Mouse (Mus musculus): Measurements from ENCODE around the gene Rfx8. TPM values are rescaled to one million over a fixed set of nuclear protein-coding genes. Genes with fewer than 3 reads are reported as not detected.

The Rfx8 gene
- polyA plus RNA-seq, 1 experiment = 0.08 TPM

DNA sequence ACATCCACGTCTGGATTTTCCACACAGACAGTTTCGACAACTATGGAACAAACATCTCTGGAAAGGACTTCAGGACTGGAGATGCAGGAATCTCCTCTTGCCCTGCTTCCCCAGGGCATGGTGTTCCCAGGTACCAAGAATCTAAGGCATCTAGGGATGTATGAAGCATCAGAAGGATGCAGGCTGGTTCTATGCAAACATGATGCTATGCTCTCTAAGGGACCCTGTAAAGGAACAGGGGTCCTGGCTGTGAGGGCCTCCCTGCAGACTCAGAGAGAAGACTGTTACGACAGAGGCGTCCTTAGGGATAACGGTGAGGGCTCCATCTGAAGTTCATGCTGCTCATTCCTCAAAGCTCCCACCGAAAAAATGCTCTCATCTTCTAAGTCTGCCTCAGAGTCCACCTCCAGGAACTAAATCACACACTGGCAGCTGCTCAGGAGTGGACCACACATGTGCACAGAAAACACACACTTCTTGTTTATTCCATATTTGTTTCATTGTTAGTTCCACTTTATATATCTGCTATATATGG lies 39.5 kb upstream of the Rfx8 start:
- Histone ChIP-seq H3K27ac (ENCODE audit: insufficient read depth, low read length) (no peak overlapping the region), H3K4me3 (ENCODE audit: extremely low read depth, insufficient read depth, insufficient read length) (no peak overlapping the region), H3K4me1 (ENCODE audit: control insufficient read depth, insufficient read depth, insufficient read length) (no peaks in the 10 kb centered on the region; the same call in 1 of the 2 replicates), H3K27me3 (ENCODE audit: control insufficient read depth, insufficient read depth, low read length) (no peaks in the 10 kb centered on the region), H3K36me3 (ENCODE audit: control insufficient read depth, insufficient read depth, low read length) (no peaks in the 10 kb centered on the region)
- no peak for TF ChIP-seq CTCF (IDR thresholded peaks at IDR 0.05; ENCODE audit: extremely low read depth, insufficient read depth, insufficient read length, insufficient replicate concordance)
- no peak for TF ChIP-seq POLR2A (IDR thresholded peaks at IDR 0.05; ENCODE audit: low read depth, low read length)
- WGBS = 78% methylated on average over 6 of the region's 6 CpGs
- DNase-seq (ENCODE audit: low read depth in 1 of 2, low spot score in 2 of 2) = no peak

DNA sequence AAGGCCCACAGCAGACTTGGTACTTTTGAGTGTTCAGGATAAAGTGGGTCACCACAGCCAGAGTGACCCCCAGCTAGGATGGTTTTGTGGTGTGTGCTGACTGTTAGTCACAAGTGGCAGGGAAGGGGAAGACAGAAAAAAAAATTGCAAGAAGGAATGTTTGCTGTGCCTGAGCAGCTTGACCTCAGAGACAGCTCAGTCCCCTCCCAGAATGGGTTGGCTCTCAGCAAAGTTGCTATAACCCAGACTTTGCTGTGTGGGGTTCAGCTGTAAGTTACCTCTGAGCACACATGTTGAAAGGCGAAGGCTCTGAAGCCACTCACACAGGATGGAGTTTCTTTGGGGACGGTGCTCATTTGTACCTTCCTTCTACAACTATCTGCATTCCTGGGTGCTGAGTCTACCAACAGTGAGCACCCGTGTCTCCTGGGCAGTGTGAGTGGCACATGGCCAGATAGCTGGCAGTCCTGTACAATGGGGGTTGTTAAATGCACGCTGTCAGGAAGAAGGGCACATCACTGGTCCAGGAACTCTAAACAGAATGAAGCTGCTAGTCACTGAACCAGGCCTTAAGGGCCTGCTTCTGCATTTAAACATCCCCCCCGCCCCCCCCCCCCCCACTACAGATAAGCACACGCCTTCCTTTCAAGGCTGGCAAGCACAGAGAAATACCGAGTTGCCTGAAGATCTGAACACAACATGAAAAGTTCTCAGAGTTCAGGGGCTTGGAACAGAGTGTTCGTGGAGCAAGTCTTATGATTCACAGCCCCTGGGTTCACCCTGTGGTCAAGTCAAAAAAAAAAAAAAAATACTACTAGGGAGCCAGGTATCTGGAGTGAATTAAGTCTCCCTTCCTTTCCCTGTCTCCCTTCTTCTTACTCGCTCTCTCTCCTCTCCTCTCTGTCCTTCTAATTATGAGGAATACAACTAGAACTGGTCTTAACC lies 38.7 kb upstream of the Rfx8 start:
- Histone ChIP-seq H3K4me1 (ENCODE audit: control insufficient read depth, insufficient read depth, insufficient read length) (no peaks in the 10 kb centered on the region; the same call in 1 of the 2 replicates), H3K27me3 (ENCODE audit: control insufficient read depth, insufficient read depth, low read length) (no peaks in the 10 kb centered on the region), H3K27ac (ENCODE audit: insufficient read depth, low read length) (no peak overlapping the region), H3K4me3 (ENCODE audit: extremely low read depth, insufficient read depth, insufficient read length) (no peak overlapping the region), H3K36me3 (ENCODE audit: control insufficient read depth, insufficient read depth, low read length) (no peaks in the 10 kb centered on the region)
- TF ChIP-seq CTCF (IDR thresholded peaks at IDR 0.05; ENCODE audit: extremely low read depth, insufficient read depth, insufficient read length, insufficient replicate concordance) (no peak), POLR2A (IDR thresholded peaks at IDR 0.05; ENCODE audit: low read depth, low read length) (no peak)
- 41% methylated on average over 9 of the region's 9 CpGs for WGBS
- DNase-seq (ENCODE audit: low read depth in 1 of 2, low spot score in 2 of 2) = no peak

DNA sequence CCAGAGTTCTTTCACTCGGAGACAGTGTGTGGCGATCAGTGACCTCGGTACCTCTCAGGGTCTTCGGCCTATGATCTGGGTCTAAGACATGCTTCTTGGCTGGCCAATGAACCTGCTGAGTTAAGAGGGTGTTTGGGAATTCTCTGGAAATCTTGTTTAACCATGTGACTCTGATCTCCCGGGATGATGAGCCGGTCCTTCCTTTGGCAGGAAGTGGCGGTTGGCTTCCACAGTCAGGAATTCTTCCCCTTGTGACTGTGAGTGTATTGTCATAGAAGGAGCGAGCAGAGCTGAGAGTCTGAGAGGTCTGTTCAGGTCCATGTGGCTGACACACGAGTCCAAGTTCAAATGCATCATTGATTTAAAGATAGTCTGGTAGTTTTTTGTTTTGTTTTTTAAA lies 37.4 kb upstream of the Rfx8 start:
- no peaks in the 10 kb centered on the region for H3K27me3 ChIP-seq (ENCODE audit: control insufficient read depth, insufficient read depth, low read length)
- WGBS = 84% methylated on average over 9 of the region's 9 CpGs
- H3K27ac ChIP-seq (ENCODE audit: insufficient read depth, low read length) = no peak overlapping the region
- H3K36me3 ChIP-seq (ENCODE audit: control insufficient read depth, insufficient read depth, low read length) = no peaks in the 10 kb centered on the region
- no peak overlapping the region for H3K4me3 ChIP-seq (ENCODE audit: extremely low read depth, insufficient read depth, insufficient read length)
- DNase-seq (ENCODE audit: low read depth in 1 of 2, low spot score in 2 of 2) = no peak
- TF ChIP-seq CTCF (IDR thresholded peaks at IDR 0.05; ENCODE audit: extremely low read depth, insufficient read depth, insufficient read length, insufficient replicate concordance) (no peak), POLR2A (IDR thresholded peaks at IDR 0.05; ENCODE audit: low read depth, low read length) (no peak)
- H3K4me1 ChIP-seq (ENCODE audit: control insufficient read depth, insufficient read depth, insufficient read length) = no peaks in the 10 kb centered on the region; the same call in 1 of the 2 replicates

DNA sequence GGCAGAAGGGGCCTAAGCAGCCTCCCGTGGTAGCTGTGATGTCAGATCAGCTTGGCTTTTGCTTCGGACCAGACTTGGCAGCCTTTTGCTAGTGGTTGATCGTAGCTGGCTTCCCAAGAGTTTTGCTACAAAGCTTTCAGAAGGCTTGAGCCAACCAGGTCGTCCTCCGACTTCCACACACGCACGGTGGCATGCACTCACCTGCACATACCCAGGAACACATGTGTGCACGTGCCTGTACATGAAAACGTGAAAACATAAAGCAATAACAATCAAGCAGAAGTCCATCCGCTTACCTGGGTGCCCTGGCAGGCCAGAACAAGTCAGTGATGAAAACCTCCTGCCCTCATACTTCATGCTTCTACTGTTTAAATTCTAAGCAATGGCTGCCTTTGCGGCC lies 36.2 kb upstream of the Rfx8 start:
- DNase-seq (ENCODE audit: low read depth in 1 of 2, low spot score in 2 of 2) = no peak
- no peak for TF ChIP-seq POLR2A (IDR thresholded peaks at IDR 0.05; ENCODE audit: low read depth, low read length)
- no peak for TF ChIP-seq CTCF (IDR thresholded peaks at IDR 0.05; ENCODE audit: extremely low read depth, insufficient read depth, insufficient read length, insufficient replicate concordance)
- WGBS = 88% methylated on average over 11 of the region's 11 CpGs

DNA sequence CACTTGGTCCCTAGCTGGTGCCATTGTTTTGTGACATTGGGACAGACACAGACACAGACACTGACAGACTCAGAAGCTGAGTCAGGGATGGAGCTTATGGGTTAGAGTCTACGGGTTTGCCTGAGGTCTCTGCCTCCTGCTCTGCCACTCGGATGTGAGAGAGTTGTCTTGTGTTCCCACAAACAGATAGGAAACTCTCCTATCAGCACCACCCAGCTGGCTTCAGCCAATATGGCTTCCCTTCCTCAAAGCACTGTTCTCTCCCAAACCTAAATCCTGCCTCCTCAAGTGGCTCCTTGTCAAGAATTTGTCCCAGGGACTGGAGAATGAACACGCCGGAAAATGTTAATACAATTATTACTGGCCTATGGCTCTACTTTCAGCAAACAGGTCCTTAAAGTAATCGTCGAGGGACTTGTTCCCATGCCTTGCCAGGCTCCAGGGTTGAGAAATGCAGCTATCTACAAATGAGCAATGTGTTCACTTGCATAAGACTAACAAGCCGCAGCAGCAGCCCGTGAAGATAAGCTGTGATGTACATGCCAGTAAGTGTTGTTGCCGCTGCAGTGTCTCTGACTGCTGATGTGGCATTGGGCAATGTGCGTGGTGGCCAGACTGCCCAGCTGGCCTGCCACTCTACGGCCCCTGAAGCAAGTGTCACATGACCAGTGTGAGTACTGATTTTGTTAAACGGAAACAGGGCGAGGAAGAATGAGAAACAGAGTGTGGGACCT lies 33.6 kb upstream of the Rfx8 start:
- no peak for TF ChIP-seq CTCF (IDR thresholded peaks at IDR 0.05; ENCODE audit: extremely low read depth, insufficient read depth, insufficient read length, insufficient replicate concordance)
- Histone ChIP-seq H3K27ac (ENCODE audit: insufficient read depth, low read length) (no peak overlapping the region), H3K4me1 (ENCODE audit: control insufficient read depth, insufficient read depth, insufficient read length) (peaks cover 7% of the 10 kb centered on the region), H3K27me3 (ENCODE audit: control insufficient read depth, insufficient read depth, low read length) (no peaks in the 10 kb centered on the region), H3K4me3 (ENCODE audit: extremely low read depth, insufficient read depth, insufficient read length) (no peak overlapping the region), H3K36me3 (ENCODE audit: control insufficient read depth, insufficient read depth, low read length) (no peaks in the 10 kb centered on the region)
- 77% methylated on average over 13 of the region's 13 CpGs for WGBS
- DNase-seq (ENCODE audit: low read depth in 1 of 2, low spot score in 2 of 2) = no peak

More for the DNA sequence above, 36.2 kb upstream of the Rfx8 start:
- no peak overlapping the region for H3K4me3 ChIP-seq (ENCODE audit: extremely low read depth, insufficient read depth, insufficient read length)
- H3K27ac ChIP-seq (ENCODE audit: insufficient read depth, low read length) = no peak overlapping the region
- H3K36me3 ChIP-seq (ENCODE audit: control insufficient read depth, insufficient read depth, low read length) = no peaks in the 10 kb centered on the region
- H3K4me1 ChIP-seq (ENCODE audit: control insufficient read depth, insufficient read depth, insufficient read length) = no peaks in the 10 kb centered on the region; the same call in 1 of the 2 replicates
- H3K27me3 ChIP-seq (ENCODE audit: control insufficient read depth, insufficient read depth, low read length) = no peaks in the 10 kb centered on the region

DNA sequence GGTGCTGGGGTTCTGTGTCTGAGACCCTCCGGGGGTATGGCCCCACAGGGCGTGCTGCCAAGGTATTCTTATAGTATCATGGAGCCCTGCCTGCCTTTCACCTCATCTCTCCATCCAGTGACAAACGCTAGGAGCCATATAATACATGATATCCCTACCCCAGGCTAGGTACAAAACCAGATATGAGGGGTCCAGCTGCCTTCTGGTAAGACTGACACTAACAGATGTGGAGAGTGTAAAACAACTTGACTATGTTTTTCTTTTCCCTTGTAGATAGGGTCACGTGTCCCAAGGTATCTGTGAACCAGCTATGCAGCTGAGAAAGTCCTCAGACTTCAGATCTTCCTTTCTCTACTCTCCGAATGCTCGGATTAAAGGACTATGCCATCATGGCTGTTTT lies 30.7 kb upstream of the Rfx8 start:
- peaks cover 8% of the 10 kb centered on the region for H3K4me1 ChIP-seq (ENCODE audit: control insufficient read depth, insufficient read depth, insufficient read length)
- 93% methylated on average over 6 of the region's 6 CpGs for WGBS

More for the DNA sequence above, 30.7 kb upstream of the Rfx8 start:
- Histone ChIP-seq H3K27me3 (ENCODE audit: control insufficient read depth, insufficient read depth, low read length) (no peaks in the 10 kb centered on the region), H3K36me3 (ENCODE audit: control insufficient read depth, insufficient read depth, low read length) (no peaks in the 10 kb centered on the region), H3K27ac (ENCODE audit: insufficient read depth, low read length) (no peak overlapping the region), H3K4me3 (ENCODE audit: extremely low read depth, insufficient read depth, insufficient read length) (no peak overlapping the region)
- TF ChIP-seq CTCF (IDR thresholded peaks at IDR 0.05; ENCODE audit: extremely low read depth, insufficient read depth, insufficient read length, insufficient replicate concordance) (no peak), POLR2A (IDR thresholded peaks at IDR 0.05; ENCODE audit: low read depth, low read length) (no peak)
- no peak for DNase-seq (ENCODE audit: low read depth in 1 of 2, low spot score in 2 of 2)
